Mouse (Mus musculus): ENCODE measurements around the gene Il3ra. TPM values are rescaled to one million over a fixed set of nuclear protein-coding genes. Genes with fewer than 3 reads are reported as not detected.

The Il3ra gene
- polyA plus RNA-seq, 1 experiment = 28.0 TPM

DNA sequence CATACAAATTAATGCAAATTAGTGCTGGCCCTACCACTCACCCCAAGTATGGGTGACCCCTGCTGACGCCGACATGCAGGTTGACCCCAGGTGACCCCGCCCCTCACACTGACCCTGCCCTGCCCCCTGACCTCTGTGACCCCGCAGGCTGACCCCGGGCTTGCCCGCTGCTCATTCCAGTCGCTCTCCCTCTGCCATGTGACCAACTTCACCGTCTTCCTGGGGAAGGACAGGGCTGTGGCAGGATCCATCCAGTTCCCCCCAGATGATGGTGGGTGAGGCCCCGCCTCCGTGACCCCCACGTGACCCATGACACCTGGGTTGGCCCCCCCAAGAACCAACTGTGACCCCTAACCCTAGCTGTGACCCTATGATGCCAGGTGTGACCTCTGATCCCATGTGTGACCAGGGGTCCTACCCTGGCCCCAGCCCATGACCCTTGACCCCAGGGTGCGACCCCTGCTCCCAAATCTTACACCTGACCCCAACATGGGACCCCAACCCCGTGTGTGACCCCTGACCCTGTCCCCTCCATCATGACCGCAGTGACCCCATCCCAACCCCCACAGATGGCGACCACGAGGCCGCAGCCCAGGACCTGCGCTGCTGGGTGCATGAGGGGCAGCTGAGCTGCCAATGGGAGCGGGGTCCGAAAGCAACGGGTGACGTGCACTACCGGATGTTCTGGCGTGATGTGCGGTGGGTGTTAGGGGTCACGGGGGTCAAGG, 2.8 kb downstream of the Il3ra start:
- TF ChIP-seq CTCF (IDR thresholded peaks at IDR 0.05; ENCODE audit: borderline replicate concordance, insufficient read depth, low read length) (no peak), POLR2A (IDR thresholded peaks at IDR 0.05; ENCODE audit: low read depth, low read length) (no peak)
- Histone ChIP-seq H3K27ac (ENCODE audit: insufficient read depth, low read length) (no peak overlapping the region), H3K4me1 (ENCODE audit: control insufficient read depth, insufficient read depth, low read length) (no peaks in the 10 kb centered on the region), H3K4me3 (ENCODE audit: insufficient read depth, low read length) (no peak overlapping the region)

DNA sequence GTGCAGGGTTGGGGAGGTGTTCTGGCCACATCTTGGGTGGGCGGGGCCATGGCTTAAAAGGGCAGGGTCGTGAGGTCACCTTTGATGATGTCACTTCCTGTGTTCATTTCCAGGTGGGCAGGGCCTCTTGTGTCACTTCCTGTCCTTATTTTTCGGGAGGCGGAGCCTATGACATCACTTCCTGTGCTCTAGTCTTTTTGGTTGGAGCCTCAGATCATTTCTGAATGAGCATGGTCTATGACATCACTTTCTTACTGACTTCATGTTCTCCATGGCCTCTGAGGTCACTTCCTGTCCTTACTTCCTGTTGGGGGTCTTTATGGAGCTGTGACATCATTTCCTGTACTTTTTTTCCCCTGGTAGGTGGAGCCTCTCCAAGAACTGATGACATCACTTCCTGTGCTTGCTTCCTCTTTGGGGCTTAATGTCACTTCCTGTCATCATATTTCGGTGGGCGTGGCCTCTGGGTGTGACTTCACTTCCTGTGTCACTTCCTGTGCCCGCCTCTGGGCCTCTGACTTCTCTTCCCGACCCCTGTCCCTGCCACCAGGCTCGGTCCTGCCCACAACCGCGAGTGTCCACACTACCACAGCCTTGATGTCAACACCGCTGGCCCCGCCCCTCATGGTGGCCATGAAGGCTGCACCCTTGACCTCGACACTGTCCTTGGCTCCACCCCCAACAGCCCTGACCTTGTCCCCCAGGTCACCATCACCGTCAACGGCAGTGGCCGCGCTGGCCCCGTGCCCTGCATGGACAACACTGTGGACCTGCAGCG, 3.6 kb downstream of the Il3ra start:
- no peak overlapping the region for H3K4me3 ChIP-seq (ENCODE audit: insufficient read depth, low read length)
- TF ChIP-seq POLR2A (IDR thresholded peaks at IDR 0.05; ENCODE audit: low read depth, low read length) (no peak), CTCF (IDR thresholded peaks at IDR 0.05; ENCODE audit: borderline replicate concordance, insufficient read depth, low read length) (no peak)
- no peaks in the 10 kb centered on the region for H3K4me1 ChIP-seq (ENCODE audit: control insufficient read depth, insufficient read depth, low read length)
- no peak overlapping the region for H3K27ac ChIP-seq (ENCODE audit: insufficient read depth, low read length)

DNA sequence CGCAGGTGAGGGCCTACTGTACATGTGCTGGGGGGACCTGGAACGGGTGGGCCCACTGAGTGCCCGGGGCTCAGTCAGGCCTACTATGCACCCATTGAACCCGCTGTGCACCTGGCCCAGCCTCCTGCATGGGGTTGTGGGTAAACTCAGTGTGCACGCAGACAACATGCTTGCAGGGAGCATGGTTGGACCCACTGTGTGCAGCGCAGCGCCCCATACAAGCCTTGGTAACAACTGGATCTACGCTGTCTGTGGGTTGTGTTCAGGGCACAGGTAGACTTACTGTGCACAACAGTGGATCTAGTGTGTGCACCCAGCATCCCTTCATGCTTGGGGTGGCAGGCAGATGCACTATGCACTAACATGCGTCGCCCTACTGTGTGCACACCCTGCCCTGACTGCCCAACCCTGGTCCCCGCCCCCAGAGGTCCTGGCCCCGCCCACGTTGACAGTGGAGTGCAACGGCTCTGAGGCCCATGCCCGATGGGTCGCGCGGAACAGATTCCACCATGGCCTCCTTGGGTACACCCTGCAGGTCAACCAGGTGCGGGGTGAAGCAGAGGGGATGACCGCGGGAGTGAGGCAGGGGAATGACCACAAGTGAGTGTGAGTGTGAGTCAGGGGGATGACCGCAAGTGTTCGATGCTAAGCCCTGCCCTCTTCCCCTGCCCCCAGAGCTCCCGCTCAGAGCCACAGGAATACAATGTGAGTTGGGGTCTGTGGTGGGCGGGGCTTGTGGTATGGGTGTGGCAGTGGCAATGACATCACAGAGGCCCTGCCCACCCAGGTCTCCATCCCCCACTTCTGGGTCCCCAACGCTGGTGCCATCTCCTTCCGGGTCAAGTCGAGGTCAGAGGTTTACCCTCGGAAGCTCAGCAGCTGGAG, 4.4 kb downstream of the Il3ra start:
- H3K27ac ChIP-seq (ENCODE audit: insufficient read depth, low read length) = no peak overlapping the region
- TF ChIP-seq CTCF (IDR thresholded peaks at IDR 0.05; ENCODE audit: borderline replicate concordance, insufficient read depth, low read length) (no peak), POLR2A (IDR thresholded peaks at IDR 0.05; ENCODE audit: low read depth, low read length) (no peak)
- no peak overlapping the region for H3K4me3 ChIP-seq (ENCODE audit: insufficient read depth, low read length)
- no peaks in the 10 kb centered on the region for H3K4me1 ChIP-seq (ENCODE audit: control insufficient read depth, insufficient read depth, low read length)

DNA sequence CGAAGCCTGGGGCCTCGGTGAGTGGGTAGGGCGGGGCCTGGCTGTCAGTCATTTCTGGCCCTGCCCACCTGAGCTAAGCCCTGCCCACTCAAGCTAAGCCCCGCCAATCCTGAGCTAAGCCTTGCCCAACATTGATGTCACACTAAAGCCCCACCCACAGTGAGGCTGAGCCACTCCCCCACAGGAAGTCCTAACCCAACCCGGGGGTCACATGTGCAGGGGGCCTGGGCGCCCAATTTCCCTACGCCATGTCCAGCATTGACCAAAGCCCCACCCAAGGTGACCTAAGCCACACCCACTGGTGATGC, 5.0 kb downstream of the Il3ra start:
- H3K4me1 ChIP-seq (ENCODE audit: control insufficient read depth, insufficient read depth, low read length) = no peaks in the 10 kb centered on the region
- TF ChIP-seq POLR2A (IDR thresholded peaks at IDR 0.05; ENCODE audit: low read depth, low read length) (no peak), CTCF (IDR thresholded peaks at IDR 0.05; ENCODE audit: borderline replicate concordance, insufficient read depth, low read length) (no peak)
- no peak overlapping the region for H3K4me3 ChIP-seq (ENCODE audit: insufficient read depth, low read length)
- no peak overlapping the region for H3K27ac ChIP-seq (ENCODE audit: insufficient read depth, low read length)

DNA sequence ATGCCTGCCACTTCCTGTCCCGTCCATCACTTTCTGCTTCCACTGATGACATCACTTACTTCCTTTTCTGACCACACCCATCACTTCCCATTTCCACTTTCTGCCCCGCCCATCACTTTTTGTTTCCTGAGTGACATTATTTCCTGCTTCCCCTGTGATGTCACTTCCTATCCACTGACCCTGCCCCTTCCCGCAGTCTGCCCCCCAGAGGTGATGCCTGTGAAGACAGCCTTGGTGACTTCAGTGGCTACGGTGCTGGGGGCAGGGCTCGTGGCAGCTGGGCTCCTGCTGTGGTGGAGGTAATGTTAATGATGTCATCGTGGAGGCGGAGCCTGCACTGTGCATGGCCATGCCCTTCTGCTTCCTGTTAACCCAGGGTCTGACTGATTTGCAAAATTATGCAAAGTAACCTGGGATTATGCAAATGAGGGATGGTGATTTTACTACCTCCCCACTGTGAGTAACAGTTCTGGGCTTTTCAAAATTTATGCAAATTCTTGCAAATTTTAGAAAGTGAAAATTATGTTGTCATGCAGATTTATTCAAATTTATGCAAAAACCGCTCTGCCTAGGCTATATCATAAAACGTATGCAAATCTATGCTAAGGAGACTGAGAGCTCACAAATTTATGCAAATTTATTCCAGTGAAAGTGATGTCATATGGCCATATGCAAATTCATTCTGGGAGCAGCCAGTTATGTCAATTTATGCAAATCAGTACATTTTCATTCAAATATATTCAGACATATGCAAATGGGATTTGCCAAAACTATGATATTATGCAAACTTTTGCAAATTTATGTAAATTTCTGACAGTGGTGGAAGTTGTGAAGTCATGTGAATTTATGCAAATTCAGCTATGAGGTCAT, 5.9 kb downstream of the Il3ra start:
- Histone ChIP-seq H3K4me1 (ENCODE audit: control insufficient read depth, insufficient read depth, low read length) (no peaks in the 10 kb centered on the region), H3K27ac (ENCODE audit: insufficient read depth, low read length) (no peak overlapping the region)
- no peak for TF ChIP-seq POLR2A (IDR thresholded peaks at IDR 0.05; ENCODE audit: low read depth, low read length)
- no peak for TF ChIP-seq CTCF (IDR thresholded peaks at IDR 0.05; ENCODE audit: borderline replicate concordance, insufficient read depth, low read length)

DNA sequence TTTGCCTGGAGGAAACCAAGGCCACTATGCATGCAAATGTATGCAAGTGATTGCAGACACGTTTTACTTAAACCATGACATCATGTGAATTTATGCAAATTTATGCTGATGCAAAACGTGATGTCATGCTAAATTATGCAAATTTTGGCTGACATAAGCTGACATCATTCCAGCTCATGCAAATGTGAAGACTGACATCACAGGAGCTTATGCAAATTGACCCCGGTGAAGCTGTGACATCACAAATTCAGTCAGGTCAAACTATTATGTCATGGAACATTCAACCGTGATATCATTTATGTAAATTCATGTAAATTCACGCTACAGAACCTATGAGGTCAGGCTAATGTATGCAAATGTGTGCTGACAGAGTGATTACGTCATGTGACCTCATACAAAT, 6.5 kb downstream of the Il3ra start:
- H3K4me1 ChIP-seq (ENCODE audit: control insufficient read depth, insufficient read depth, low read length) = no peaks in the 10 kb centered on the region
- no peak for TF ChIP-seq POLR2A (IDR thresholded peaks at IDR 0.05; ENCODE audit: low read depth, low read length)
- TF ChIP-seq CTCF (IDR thresholded peaks at IDR 0.05; ENCODE audit: borderline replicate concordance, insufficient read depth, low read length) = no peak
- no peak overlapping the region for H3K27ac ChIP-seq (ENCODE audit: insufficient read depth, low read length)
- H3K4me3 ChIP-seq (ENCODE audit: insufficient read depth, low read length) = no peak overlapping the region

More for the DNA sequence above, 5.9 kb downstream of the Il3ra start:
- H3K4me3 ChIP-seq (ENCODE audit: insufficient read depth, low read length) = no peak overlapping the region

DNA sequence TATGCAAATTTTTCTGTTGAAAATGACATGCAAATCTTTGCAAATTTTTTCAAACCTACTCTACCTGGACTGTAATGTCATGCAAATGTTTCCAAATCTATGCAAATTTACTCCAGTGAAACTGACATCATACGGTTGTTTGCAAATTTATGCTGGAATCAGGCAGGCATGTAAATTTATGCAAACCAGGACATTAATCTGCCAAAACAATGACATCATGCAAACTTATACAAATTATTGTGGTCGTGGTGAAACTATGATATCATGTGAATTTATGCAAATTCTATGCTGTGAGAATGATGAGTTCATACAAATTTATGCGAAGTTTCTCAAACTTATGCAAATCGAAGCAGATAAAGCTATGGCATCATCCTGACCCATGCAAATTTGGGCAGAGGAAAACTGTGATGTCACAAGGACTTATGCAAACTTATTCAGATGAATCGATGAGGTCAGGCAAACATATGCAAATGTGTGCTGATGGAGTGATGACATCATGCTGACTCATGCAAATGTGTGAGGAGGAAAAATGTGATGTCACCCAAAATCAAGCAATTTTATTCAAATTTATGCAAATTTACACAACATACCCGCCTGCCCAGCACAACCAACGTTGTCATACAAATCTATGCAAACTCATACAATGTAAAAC, 7.1 kb downstream of the Il3ra start:
- Histone ChIP-seq H3K27ac (ENCODE audit: insufficient read depth, low read length) (no peak overlapping the region), H3K4me1 (ENCODE audit: control insufficient read depth, insufficient read depth, low read length) (no peaks in the 10 kb centered on the region), H3K4me3 (ENCODE audit: insufficient read depth, low read length) (no peak overlapping the region)
- TF ChIP-seq POLR2A (IDR thresholded peaks at IDR 0.05; ENCODE audit: low read depth, low read length) = no peak
- TF ChIP-seq CTCF (IDR thresholded peaks at IDR 0.05; ENCODE audit: borderline replicate concordance, insufficient read depth, low read length) = no peak

DNA sequence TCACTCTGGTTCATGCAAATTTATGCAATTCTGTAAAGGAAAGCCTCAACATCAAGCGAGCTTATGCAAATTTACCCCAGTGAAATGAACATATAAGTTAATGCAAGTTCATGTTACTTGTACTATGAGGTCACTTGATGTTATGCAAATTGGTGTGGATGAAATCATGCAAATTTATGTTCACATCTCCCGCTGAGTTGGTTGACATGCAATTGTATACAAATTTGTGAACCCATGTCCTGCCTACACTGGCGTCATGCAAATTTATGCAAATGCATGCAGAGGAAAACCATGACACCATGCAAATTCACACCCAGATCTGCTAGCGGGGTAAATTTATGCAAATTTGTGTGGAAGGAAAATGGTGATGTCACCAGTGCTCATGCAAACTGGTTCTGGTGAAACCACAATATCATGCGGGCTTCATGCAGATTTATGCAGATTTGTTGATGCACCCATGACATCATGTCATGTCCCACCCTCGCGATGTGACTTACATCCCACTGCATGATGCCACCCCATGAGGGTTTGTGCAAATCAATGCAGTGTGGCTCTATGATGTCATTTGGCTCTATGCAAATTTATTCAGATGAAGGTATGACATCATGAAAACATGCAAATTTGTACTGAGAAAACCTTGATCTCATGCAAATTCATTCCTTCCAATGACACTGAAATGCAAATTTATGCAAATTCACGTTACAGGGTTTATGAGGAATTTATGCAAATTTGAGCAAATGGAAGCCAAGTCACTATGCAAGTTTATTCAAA, 7.8 kb downstream of the Il3ra start:
- Histone ChIP-seq H3K27ac (ENCODE audit: insufficient read depth, low read length) (no peak overlapping the region), H3K4me1 (ENCODE audit: control insufficient read depth, insufficient read depth, low read length) (no peaks in the 10 kb centered on the region), H3K4me3 (ENCODE audit: insufficient read depth, low read length) (no peak overlapping the region)
- TF ChIP-seq POLR2A (IDR thresholded peaks at IDR 0.05; ENCODE audit: low read depth, low read length) (no peak), CTCF (IDR thresholded peaks at IDR 0.05; ENCODE audit: borderline replicate concordance, insufficient read depth, low read length) (no peak)

Data from embryonic fibroblast, embryonic 13.5 days (primary cell).